Mouse (Mus musculus): Measurements from ENCODE around the gene Pglyrp3.
"Not testable (repeated sequence)": the region's sequence is repeated elsewhere in the genome, so short reads cannot be mapped to it uniquely, and the experiment has no call there.

The Pglyrp3 gene

GRCm38 (mm10) chr3:92014283-92014682 lies at the start of gene Pglyrp3:
Pglyrp3 (plus strand) TSS chr3:92014583.
- no peak for DNase-seq

- DNase-seq: no peak
These were observed 3.4 kb upstream of the Pglyrp3 start for GRCm38 (mm10) chr3:92011001-92011400.

GRCm38 (mm10) chr3:92024541-92024940 lies 10.2 kb downstream of the Pglyrp3 start:
- not testable (repeated sequence) for DNase-seq

GRCm38 (mm10) chr3:92033203-92033602 lies 18.8 kb downstream of the Pglyrp3 start:
- DNase-seq: no peak

GRCm38 (mm10) chr3:92033892-92034291 lies 19.5 kb downstream of the Pglyrp3 start:
- peak in 1 of 2 experiments; percentile 1 for DNase-seq

- no peak for DNase-seq
These were observed 36.1 kb downstream of the Pglyrp3 start for GRCm38 (mm10) chr3:92050382-92051054.

GRCm38 (mm10) chr3:92080462-92081284 lies 66.3 kb downstream of the Pglyrp3 start:
- DNase-seq: peak; percentile 70 to 74

All from lung, adult 18-20 months (tissue).